8 mouse cellular contexts compared by ENCODE assay signal in genomic region chr2:155774927-155775684, GRCm38 (mm10). TPM values are rescaled to one million over a fixed set of nuclear protein-coding genes. Genes with fewer than 3 reads are reported as not detected.
A peak's percentile ranks its signal among the peaks of the same experiment; 100 is the strongest.
DNase-seq lines count a peak whose midpoint lies in the region; ATAC-seq and TF ChIP-seq lines count a peak whose summit lies in the region.

Mmp24 (plus strand) TSS chr2:155775342.

- H3K9me3 ChIP-seq in embryonic facial prominence, embryonic 11.5 days (replicated peaks; ENCODE audit: control insufficient read depth, low read length) = no peaks in the 10 kb centered on the region
- no peaks in the 10 kb centered on the region for H3K9me3 ChIP-seq in intestine, embryonic 14.5 days (ENCODE audit: control insufficient read depth, low read length)
- H3K9me3 ChIP-seq in midbrain, embryonic 11.5 days (ENCODE audit: control insufficient read depth, low read length) = no peaks in the 10 kb centered on the region

- peaks cover 18% of the 10 kb centered on the region for H3K27me3 ChIP-seq in embryonic facial prominence, embryonic 11.5 days (ENCODE audit: control insufficient read depth, insufficient read depth, low read length)
- peaks cover 60% of the 10 kb centered on the region for H3K27me3 ChIP-seq in intestine, embryonic 14.5 days (replicated peaks; ENCODE audit: control insufficient read depth, insufficient read depth, low read length)
- peaks cover 17% of the 10 kb centered on the region for H3K27me3 ChIP-seq in midbrain, embryonic 11.5 days (ENCODE audit: control insufficient read depth, insufficient read depth, low read length)

- no peak for DNase-seq in layer of hippocampus, adult 2 months (ENCODE audit: low spot score in 2 of 2)
- DNase-seq in layer of hippocampus, adult 9-10 months (ENCODE audit: low spot score) = no peak
- no peak for DNase-seq in embryonic facial prominence, embryonic 11.5 days (ENCODE audit: low spot score)
- DNase-seq in intestine, embryonic 14.5 days (ENCODE audit: low spot score) = no peak
- peak; percentile 91 for DNase-seq in midbrain, embryonic 11.5 days (ENCODE audit: low spot score, missing footprints)
- DNase-seq in urinary bladder, postnatal 10 days (ENCODE audit: low spot score) = no peak
- no peak for DNase-seq in right cerebral cortex, postnatal 14 days
- no peak for DNase-seq in heart, postnatal 10 days

- H3K9ac ChIP-seq in embryonic facial prominence, embryonic 11.5 days (replicated peaks; ENCODE audit: low read length) = peak within 1 kb of the TSS; percentile 7; the same call in 1 of the 2 replicates
- no peak within 1 kb of the TSS for H3K9ac ChIP-seq in intestine, embryonic 14.5 days (ENCODE audit: low read length)
- peak within 1 kb of the TSS; percentile 73 for H3K9ac ChIP-seq in midbrain, embryonic 11.5 days (ENCODE audit: low read length)

- no peak for ATAC-seq in embryonic facial prominence, embryonic 11.5 days (replicated peaks; ENCODE audit: insufficient number of reproducible peaks, low FRiP score, low TSS enrichment, low read depth)
- peak; percentile 70; the same call in 1 of the 2 replicates for ATAC-seq in intestine, embryonic 14.5 days (replicated peaks; ENCODE audit: low FRiP score, low TSS enrichment, low read depth)
- peak; percentile 41 for ATAC-seq in midbrain, embryonic 11.5 days (ENCODE audit: low FRiP score)

- H3K4me1 ChIP-seq in embryonic facial prominence, embryonic 11.5 days (ENCODE audit: control insufficient read depth, insufficient read depth, low read length) = no peaks in the 10 kb centered on the region
- H3K4me1 ChIP-seq in intestine, embryonic 14.5 days (replicated peaks; ENCODE audit: control insufficient read depth, insufficient read depth, low read length) = peaks cover 8% of the 10 kb centered on the region; the same call in 1 of the 2 replicates
- H3K4me1 ChIP-seq in midbrain, embryonic 11.5 days (ENCODE audit: control insufficient read depth, insufficient read depth, low read length) = peaks cover 5% of the 10 kb centered on the region; the same call in 1 of the 2 replicates

- no peak for TF ChIP-seq CTCF in layer of hippocampus, adult 2 months (conservative IDR thresholded peaks at IDR 0.05)

- H3K36me3 ChIP-seq in embryonic facial prominence, embryonic 11.5 days (replicated peaks; ENCODE audit: control insufficient read depth, insufficient read depth, low read depth, low read length) = no peaks in the 10 kb centered on the region
- H3K36me3 ChIP-seq in intestine, embryonic 14.5 days (ENCODE audit: control insufficient read depth, insufficient read depth, low read length) = no peaks in the 10 kb centered on the region
- no peaks in the 10 kb centered on the region for H3K36me3 ChIP-seq in midbrain, embryonic 11.5 days (ENCODE audit: control insufficient read depth, insufficient read depth, low read length)

- intact Hi-C loops in heart, postnatal 10 days (cut with DNase I) = no loop called here

- WGBS in embryonic facial prominence, embryonic 11.5 days = 2% methylated on average over 44 of the region's 100 CpGs
- WGBS in intestine, embryonic 14.5 days = 3% methylated on average over 68 of the region's 100 CpGs
- WGBS in midbrain, embryonic 11.5 days = 2% methylated on average over 51 of the region's 100 CpGs

- H3K27ac ChIP-seq in layer of hippocampus, adult 2 months = peak within 1 kb of the TSS; percentile 84
- H3K27ac ChIP-seq in embryonic facial prominence, embryonic 11.5 days (replicated peaks; ENCODE audit: low read depth, low read length) = no peak within 1 kb of the TSS
- no peak within 1 kb of the TSS for H3K27ac ChIP-seq in intestine, embryonic 14.5 days (ENCODE audit: low read depth)
- peak within 1 kb of the TSS; percentile 59 for H3K27ac ChIP-seq in midbrain, embryonic 11.5 days (ENCODE audit: low read depth, low read length)

- H3K4me3 ChIP-seq in layer of hippocampus, adult 2 months = peak within 1 kb of the TSS; percentile 72
- H3K4me3 ChIP-seq in embryonic facial prominence, embryonic 11.5 days (ENCODE audit: low read depth, low read length) = peak within 1 kb of the TSS; percentile 40
- peak within 1 kb of the TSS; percentile 50 for H3K4me3 ChIP-seq in intestine, embryonic 14.5 days (ENCODE audit: low read depth, low read length)
- peak within 1 kb of the TSS; percentile 68 for H3K4me3 ChIP-seq in midbrain, embryonic 11.5 days (ENCODE audit: low read depth, low read length)

- peak within 1 kb of the TSS; percentile 87 for H3K4me2 ChIP-seq in embryonic facial prominence, embryonic 11.5 days (ENCODE audit: low read depth, low read length)
- H3K4me2 ChIP-seq in intestine, embryonic 14.5 days (ENCODE audit: low read length) = peak within 1 kb of the TSS; percentile 80
- H3K4me2 ChIP-seq in midbrain, embryonic 11.5 days = peak within 1 kb of the TSS; percentile 90

RNA-seq across cellular contexts. Expression of gene Mmp24, which starts in this region (rescaled TPM):
- 10 to 100 TPM; 36.8 to 38.5 TPM for total RNA-seq in layer of hippocampus, adult 2 months (2021)
- polyA plus RNA-seq in embryonic facial prominence, embryonic 11.5 days (2014; fragmentation: Nextera tagmentation; extraction: Ambion mirVana) = 0.70 and 0.73 TPM in 2 replicates
- 0.28 and 0.55 TPM in 2 replicates for polyA plus RNA-seq in intestine, embryonic 14.5 days (2014; fragmentation: Nextera tagmentation; extraction: Ambion mirVana)
- 2.0 and 2.1 TPM in 2 replicates for polyA plus RNA-seq in midbrain, embryonic 11.5 days (2014; fragmentation: Nextera tagmentation; extraction: Ambion mirVana)
- total RNA-seq in heart, postnatal 10 days (2021) = under 1 TPM in 1 of 2 experiments, not detected in 1; 0.07 TPM

Comparison
In these comparisons a context has a peak if more than half of its experiments do, and no peak if none do; other contexts are left out.
1. RNA of gene Mmp24 (total RNA-seq): 36.8 to 38.5 TPM in layer of hippocampus, adult 2 months; 0.07 TPM in heart, postnatal 10 days; every median in the first group is over 10 times any median in the second.
2. Peak in ATAC-seq, H3K4me3 ChIP-seq and H3K4me2 ChIP-seq in intestine, embryonic 14.5 days; RNA of the gene not detected or under 1 TPM.
3. H3K27ac ChIP-seq: peak in layer of hippocampus, adult 2 months (single experiment) and midbrain, embryonic 11.5 days (single experiment); none in embryonic facial prominence, embryonic 11.5 days (single experiment) and intestine, embryonic 14.5 days (single experiment).
4. Peak in every context shown above with its lines, with median percentiles within 50 percentile points of each other: H3K4me3 ChIP-seq and H3K4me2 ChIP-seq.